Mouse (Mus musculus): ENCODE results near the gene Milr1.

GRCm38 (mm10) chr11:106724176-106724915 is 26.7 kb upstream of the Milr1 start:
- TF ChIP-seq POLR2A (IDR thresholded peaks at IDR 0.05; ENCODE audit: low read depth, low read length) = no peak
- TF ChIP-seq CTCF (IDR thresholded peaks at IDR 0.05; ENCODE audit: extremely low read depth, insufficient read length, insufficient replicate concordance, low read depth, low read length) = no peak

All from small intestine, adult 2 months (tissue).